Mouse (Mus musculus): ENCODE measurements around the gene Nlrp4a. TPM values are rescaled to one million over a fixed set of nuclear protein-coding genes. Genes with fewer than 3 reads are reported as not detected.
"Not testable (repeated sequence)": the region's sequence is repeated elsewhere in the genome, so short reads cannot be mapped to it uniquely, and the experiment has no call there.

Gene Nlrp4a
- polyA plus RNA-seq (2015; fragmentation: Nextera tagmentation; extraction: Ambion mirVana): not detected in 2 replicates

GRCm38 (mm10) chr7:26434813-26435212 lies at the start of gene Nlrp4a:
Gene Nlrp4a, plus strand, starts transcription at chr7:26435113.
- 83% methylated on average over 5 of the region's 5 CpGs for WGBS

GRCm38 (mm10) chr7:26386691-26387090 lies 48.2 kb upstream of the Nlrp4a start:
- H3K9ac ChIP-seq; H3K4me1 ChIP-seq; H3K9me3 ChIP-seq; H3K27ac ChIP-seq; H3K4me3 ChIP-seq; H3K4me2 ChIP-seq; H3K36me3 ChIP-seq; H3K27me3 ChIP-seq; ATAC-seq (ENCODE audit: borderline replicate concordance, extremely low read depth, low FRiP score, low TSS enrichment): not testable (repeated sequence)
- WGBS: 81% methylated on average over 5 of the region's 5 CpGs

More at GRCm38 (mm10) chr7:26434813-26435212, at the start of gene Nlrp4a:
- no peak within 1 kb of the TSS for H3K4me2 ChIP-seq
- H3K9me3 ChIP-seq: no peaks in the 10 kb centered on the region
- no peaks in the 10 kb centered on the region for H3K36me3 ChIP-seq
- H3K27ac ChIP-seq: no peak within 1 kb of the TSS
- H3K4me1 ChIP-seq: no peaks in the 10 kb centered on the region
- no peak within 1 kb of the TSS for H3K4me3 ChIP-seq
- H3K27me3 ChIP-seq: no peaks in the 10 kb centered on the region
- no peak within 1 kb of the TSS for H3K9ac ChIP-seq
- no peak for ATAC-seq (ENCODE audit: borderline replicate concordance, extremely low read depth, low FRiP score, low TSS enrichment)

- H3K4me3 ChIP-seq; H3K9ac ChIP-seq; H3K27ac ChIP-seq; H3K4me2 ChIP-seq; H3K4me1 ChIP-seq; H3K27me3 ChIP-seq; ATAC-seq (ENCODE audit: borderline replicate concordance, extremely low read depth, low FRiP score, low TSS enrichment); H3K36me3 ChIP-seq; H3K9me3 ChIP-seq: not testable (repeated sequence)
- 71% methylated on average over 2 of the region's 2 CpGs for WGBS
Observed at GRCm38 (mm10) chr7:26391137-26391536, 43.8 kb upstream of the Nlrp4a start.

- not testable (repeated sequence) for H3K9me3 ChIP-seq; H3K4me3 ChIP-seq; H3K9ac ChIP-seq; H3K36me3 ChIP-seq; H3K27ac ChIP-seq; H3K4me1 ChIP-seq; H3K27me3 ChIP-seq; ATAC-seq (ENCODE audit: borderline replicate concordance, extremely low read depth, low FRiP score, low TSS enrichment); H3K4me2 ChIP-seq
- 79% methylated on average over 6 of the region's 6 CpGs for WGBS
Observed at GRCm38 (mm10) chr7:26391811-26392210, 43.1 kb upstream of the Nlrp4a start.

GRCm38 (mm10) chr7:26403600-26403999 lies 31.3 kb upstream of the Nlrp4a start, which contains the start of gene Nlrp9c:
Gene Nlrp9c, minus strand, starts transcription at chr7:26403700.
- not testable (repeated sequence) for H3K4me3 ChIP-seq, H3K9me3 ChIP-seq
- WGBS: 47% methylated on average over 2 of the region's 2 CpGs

GRCm38 (mm10) chr7:26476690-26477089 lies 41.8 kb downstream of the Nlrp4a start:
- no peaks in the 10 kb centered on the region for H3K36me3 ChIP-seq
- no peaks in the 10 kb centered on the region for H3K27me3 ChIP-seq
- no peak overlapping the region for H3K9ac ChIP-seq
- no peak overlapping the region for H3K4me2 ChIP-seq
- ATAC-seq (ENCODE audit: borderline replicate concordance, extremely low read depth, low FRiP score, low TSS enrichment): no peak
- no peak overlapping the region for H3K4me3 ChIP-seq
- 0 out of 2 replicates have a peak, but pooled peaks cover 2% of the 10 kb centered on the region for H3K9me3 ChIP-seq
- H3K4me1 ChIP-seq: no peaks in the 10 kb centered on the region
- no peak overlapping the region for H3K27ac ChIP-seq

More at GRCm38 (mm10) chr7:26403600-26403999, 31.3 kb upstream of the Nlrp4a start, which contains the start of gene Nlrp9c:
- H3K27me3 ChIP-seq; H3K27ac ChIP-seq; H3K36me3 ChIP-seq; H3K4me2 ChIP-seq; H3K4me1 ChIP-seq; ATAC-seq (ENCODE audit: borderline replicate concordance, extremely low read depth, low FRiP score, low TSS enrichment); H3K9ac ChIP-seq: not testable (repeated sequence)

- H3K27ac ChIP-seq; H3K4me2 ChIP-seq; H3K9ac ChIP-seq; H3K4me3 ChIP-seq; ATAC-seq (ENCODE audit: borderline replicate concordance, extremely low read depth, low FRiP score, low TSS enrichment); H3K27me3 ChIP-seq; H3K9me3 ChIP-seq; H3K4me1 ChIP-seq; H3K36me3 ChIP-seq: not testable (repeated sequence)
- WGBS: 71% methylated on average over 18 of the region's 18 CpGs
Observed at GRCm38 (mm10) chr7:26489514-26489913, 54.6 kb downstream of the Nlrp4a start.

Other genes with a start within 250 kb of the Nlrp4a start
- gene Vmn1r184, start 174.8 kb upstream of the Nlrp4a start, polyA plus RNA-seq (2015; fragmentation: Nextera tagmentation; extraction: Ambion mirVana): not detected in 2 replicates
- gene Cyp2a4, start 127.9 kb upstream of the Nlrp4a start, polyA plus RNA-seq (2015; fragmentation: Nextera tagmentation; extraction: Ambion mirVana): not detected in 2 replicates
- gene Nlrp9c, start 31.4 kb upstream of the Nlrp4a start, polyA plus RNA-seq (2015; fragmentation: Nextera tagmentation; extraction: Ambion mirVana): not detected in 2 replicates
- not detected in 2 replicates for gene Nlrp9a, start 99.9 kb downstream of the Nlrp4a start, polyA plus RNA-seq (2015; fragmentation: Nextera tagmentation; extraction: Ambion mirVana)
- not detected in 2 replicates for gene Vmn1r185, start 183.4 kb downstream of the Nlrp4a start, polyA plus RNA-seq (2015; fragmentation: Nextera tagmentation; extraction: Ambion mirVana)